Mouse (Mus musculus): ENCODE results near the gene Trim65. TPM values are rescaled to one million over a fixed set of nuclear protein-coding genes. Genes with fewer than 3 reads are reported as not detected.

Trim65 gene
- polyA plus RNA-seq, 1 experiment from 2014 or later = 3.9 TPM

DNA sequence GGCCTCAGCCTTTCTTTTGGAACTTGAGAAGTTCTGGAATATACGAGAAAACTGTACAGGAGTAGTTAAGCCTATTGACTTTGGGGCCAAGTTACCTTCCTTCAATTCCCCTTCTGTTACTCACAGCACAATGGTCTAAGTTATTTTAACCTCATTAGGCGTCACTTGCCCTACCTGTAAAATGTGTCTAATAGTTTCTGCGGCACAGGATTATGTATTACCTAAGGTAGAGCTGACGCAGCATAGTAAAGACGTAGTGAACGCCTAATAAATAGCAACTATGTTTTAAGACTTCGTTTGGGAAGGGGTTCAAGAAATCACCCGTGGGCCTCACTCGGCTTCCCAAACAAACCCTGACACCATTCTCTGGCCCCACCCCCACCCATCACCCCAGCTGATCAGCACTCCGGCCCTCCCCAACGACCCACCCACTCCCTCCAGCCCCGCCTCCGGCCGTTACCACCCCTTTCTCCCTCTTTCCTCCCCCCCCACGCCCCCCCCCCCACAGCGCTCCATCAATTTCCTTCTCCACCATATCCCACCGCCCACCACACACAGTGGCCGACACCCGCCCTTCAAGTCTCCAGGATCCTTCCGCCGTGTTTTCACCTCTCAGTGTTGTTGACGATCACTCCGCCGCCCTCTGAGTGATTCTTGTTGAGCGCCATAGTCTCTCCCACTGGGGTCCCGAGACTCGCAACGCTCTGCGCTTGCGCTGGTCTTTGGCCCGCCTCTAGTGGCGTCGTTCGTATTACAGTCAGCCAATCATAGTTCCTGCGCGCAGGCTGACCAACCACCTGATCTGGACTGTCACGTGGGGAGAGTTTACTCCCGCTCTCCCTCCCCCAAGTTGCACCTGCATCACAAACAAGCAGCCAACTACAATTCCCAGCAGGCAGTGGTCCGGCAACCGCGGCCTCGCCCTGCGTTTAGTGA lies 44.4 kb downstream of the Trim65 start, which contains the start of gene Wbp2:
Wbp2 (minus strand) TSS at position 738 of the 936 bp plus-strand sequence.
- peak; percentile 97 for ATAC-seq
- no peak for TF ChIP-seq EP300 (IDR thresholded peaks at IDR 0.05)
- peak; percentile 48 for TF ChIP-seq CTCF (IDR thresholded peaks at IDR 0.05)
- peaks cover 17% of the 10 kb centered on the region; the same call in 1 of the 2 replicates for H3K36me3 ChIP-seq (ENCODE audit: insufficient read depth, low read length)
- peak; percentile 100 for DNase-seq (ENCODE audit: low spot score)
- peak within 1 kb of the TSS; percentile 88 for H3K27ac ChIP-seq (ENCODE audit: low read length)
- H3K27me3 ChIP-seq (replicated peaks; ENCODE audit: insufficient read depth, low read length) = no peaks in the 10 kb centered on the region
- peak within 1 kb of the TSS; percentile 45 for H3K4me3 ChIP-seq (ENCODE audit: low read depth, low read length)
- peaks cover 10% of the 10 kb centered on the region; the same call in 1 of the 2 replicates for H3K4me1 ChIP-seq (ENCODE audit: insufficient read depth, low read depth, low read length)
- H3K9ac ChIP-seq (replicated peaks; ENCODE audit: low read depth) = peak within 1 kb of the TSS; percentile 34; the same call in 1 of the 2 replicates
- H3K4me2 ChIP-seq (replicated peaks; ENCODE audit: low read depth, low read length) = peak within 1 kb of the TSS; percentile 56
- H3K9me3 ChIP-seq (ENCODE audit: low read length) = no peaks in the 10 kb centered on the region
- 2% methylated on average over 40 of the region's 43 CpGs for WGBS

DNA sequence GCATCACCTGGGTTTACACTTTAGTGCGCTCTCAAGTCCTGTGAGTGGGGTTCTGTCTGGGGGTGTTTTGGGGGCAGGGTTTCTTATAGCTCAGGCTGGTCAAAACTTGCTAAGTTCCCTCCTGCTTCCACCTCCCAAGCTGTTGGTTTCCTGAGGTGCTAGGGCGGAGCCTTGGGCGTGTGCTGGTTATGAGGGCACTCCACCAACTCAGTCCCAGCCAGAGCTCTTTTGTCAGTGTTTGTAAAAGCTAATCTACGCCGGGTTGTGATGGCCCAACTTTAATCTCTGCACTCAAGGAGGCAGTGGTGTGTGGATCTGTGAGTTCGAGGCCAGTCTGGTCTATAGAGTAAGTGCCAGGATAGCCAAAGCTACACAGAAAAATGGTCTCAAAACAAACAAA lies 46.8 kb downstream of the Trim65 start:
- H3K9me3 ChIP-seq (ENCODE audit: low read length) = no peaks in the 10 kb centered on the region
- ATAC-seq (no peak), DNase-seq (ENCODE audit: low spot score) (no peak)
- 61% methylated on average over 6 of the region's 6 CpGs for WGBS
- no peak overlapping the region for H3K27ac ChIP-seq (ENCODE audit: low read length)
- H3K36me3 ChIP-seq (ENCODE audit: insufficient read depth, low read length) = peaks cover 26% of the 10 kb centered on the region; the same call in 1 of the 2 replicates
- peaks cover 10% of the 10 kb centered on the region; the same call in 1 of the 2 replicates for H3K4me1 ChIP-seq (ENCODE audit: insufficient read depth, low read depth, low read length)
- TF ChIP-seq EP300 (IDR thresholded peaks at IDR 0.05) (no peak), CTCF (IDR thresholded peaks at IDR 0.05) (no peak)
- H3K27me3 ChIP-seq (replicated peaks; ENCODE audit: insufficient read depth, low read length) = no peaks in the 10 kb centered on the region
- H3K4me3 ChIP-seq (ENCODE audit: low read depth, low read length) = no peak overlapping the region
- no peak overlapping the region for H3K4me2 ChIP-seq (replicated peaks; ENCODE audit: low read depth, low read length)
- no peak overlapping the region for H3K9ac ChIP-seq (replicated peaks; ENCODE audit: low read depth)

DNA sequence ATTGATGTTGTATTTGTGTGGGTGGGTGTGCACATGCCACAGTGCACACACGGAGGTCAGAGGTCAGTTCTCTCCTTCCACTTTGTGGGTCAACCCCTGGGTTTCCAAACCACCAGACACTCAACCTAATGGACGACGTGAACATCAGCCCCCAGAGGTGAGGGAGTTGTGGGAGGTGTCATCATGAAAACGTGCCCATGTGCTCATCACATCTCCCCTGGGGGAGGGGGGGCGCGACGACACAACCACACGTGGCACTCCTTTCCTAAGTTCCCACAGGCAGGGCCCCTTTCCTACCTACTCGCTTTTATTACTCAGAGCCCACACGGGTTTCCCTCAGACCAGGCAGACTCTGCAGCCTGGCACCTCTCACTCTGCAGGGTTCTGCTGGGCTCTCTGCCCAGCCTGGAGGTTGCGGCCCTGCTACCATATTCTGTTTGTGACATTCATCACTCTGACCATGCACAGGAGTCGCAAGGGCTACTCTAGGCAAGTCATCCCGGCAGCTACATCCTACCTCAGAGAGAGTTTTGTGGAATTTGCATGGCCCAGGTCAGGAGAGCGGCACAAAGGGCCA lies 47.7 kb downstream of the Trim65 start:
- H3K27me3 ChIP-seq (replicated peaks; ENCODE audit: insufficient read depth, low read length) = no peaks in the 10 kb centered on the region
- no peak overlapping the region for H3K27ac ChIP-seq (ENCODE audit: low read length)
- TF ChIP-seq EP300 (IDR thresholded peaks at IDR 0.05) (no peak), CTCF (IDR thresholded peaks at IDR 0.05) (no peak)
- peaks cover 14% of the 10 kb centered on the region; the same call in 1 of the 2 replicates for H3K4me1 ChIP-seq (ENCODE audit: insufficient read depth, low read depth, low read length)
- H3K9me3 ChIP-seq (ENCODE audit: low read length) = no peaks in the 10 kb centered on the region
- DNase-seq (ENCODE audit: low spot score) (no peak), ATAC-seq (no peak)
- WGBS = 86% methylated on average over 14 of the region's 14 CpGs
- H3K36me3 ChIP-seq (ENCODE audit: insufficient read depth, low read length) = peaks cover 30% of the 10 kb centered on the region; the same call in 1 of the 2 replicates
- H3K4me2 ChIP-seq (replicated peaks; ENCODE audit: low read depth, low read length) = no peak overlapping the region
- no peak overlapping the region for H3K4me3 ChIP-seq (ENCODE audit: low read depth, low read length)
- no peak overlapping the region for H3K9ac ChIP-seq (replicated peaks; ENCODE audit: low read depth)

DNA sequence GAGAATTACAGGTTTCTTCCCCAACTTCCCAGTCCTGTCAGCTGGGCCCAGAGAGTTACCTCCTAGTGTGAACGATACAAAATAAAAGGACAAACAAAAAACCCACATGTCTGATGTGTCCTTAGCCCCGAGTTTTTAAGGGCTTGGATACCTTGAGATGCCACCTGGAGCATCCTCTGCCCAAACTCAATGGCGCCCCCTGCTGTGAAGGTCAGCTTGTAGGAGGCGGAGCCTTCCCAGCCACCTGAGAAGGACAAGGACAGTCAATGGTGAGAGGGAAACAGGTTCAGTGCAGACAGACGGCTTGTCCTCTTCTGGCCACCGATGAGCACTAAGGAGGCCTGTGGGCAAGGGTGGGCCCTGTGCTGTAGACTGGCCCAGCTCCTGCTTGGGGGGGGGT lies 49.8 kb downstream of the Trim65 start:
- Histone ChIP-seq H3K9ac (replicated peaks; ENCODE audit: low read depth) (no peak overlapping the region), H3K4me3 (ENCODE audit: low read depth, low read length) (no peak overlapping the region), H3K27me3 (replicated peaks; ENCODE audit: insufficient read depth, low read length) (no peaks in the 10 kb centered on the region), H3K27ac (ENCODE audit: low read length) (no peak overlapping the region), H3K9me3 (ENCODE audit: low read length) (no peaks in the 10 kb centered on the region), H3K4me2 (replicated peaks; ENCODE audit: low read depth, low read length) (no peak overlapping the region), H3K36me3 (ENCODE audit: insufficient read depth, low read length) (peaks cover 30% of the 10 kb centered on the region; the same call in 1 of the 2 replicates), H3K4me1 (ENCODE audit: insufficient read depth, low read depth, low read length) (peaks cover 12% of the 10 kb centered on the region; the same call in 1 of the 2 replicates)
- 65% methylated on average over 6 of the region's 6 CpGs for WGBS
- TF ChIP-seq CTCF (IDR thresholded peaks at IDR 0.05) (peak; percentile 74), EP300 (IDR thresholded peaks at IDR 0.05) (no peak)
- DNase-seq (ENCODE audit: low spot score) (peak; percentile 66), ATAC-seq (no peak)

DNA sequence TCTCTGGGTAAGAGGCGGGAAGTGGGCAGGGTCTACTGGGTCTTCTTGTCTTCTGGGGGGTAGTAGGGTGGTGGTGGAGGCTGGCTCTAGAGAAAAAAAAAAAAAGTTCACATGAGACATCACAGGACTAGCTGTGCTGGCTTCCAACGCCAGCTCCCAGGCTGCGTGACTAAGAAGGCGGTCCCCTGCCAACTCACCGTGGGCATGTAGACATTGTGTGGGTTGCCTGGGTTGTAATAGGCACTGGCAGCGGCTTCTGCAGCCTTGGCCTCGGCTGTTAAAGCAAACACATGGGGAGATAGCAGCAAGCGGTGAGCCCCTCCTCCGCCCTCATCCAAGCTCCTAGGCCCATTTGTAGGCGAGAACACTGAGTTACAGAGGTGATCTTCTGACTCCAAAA lies 51.4 kb downstream of the Trim65 start:
- Histone ChIP-seq H3K4me2 (replicated peaks; ENCODE audit: low read depth, low read length) (no peak overlapping the region), H3K4me1 (ENCODE audit: insufficient read depth, low read depth, low read length) (peaks cover 4% of the 10 kb centered on the region; the same call in 1 of the 2 replicates), H3K4me3 (ENCODE audit: low read depth, low read length) (no peak overlapping the region), H3K9ac (replicated peaks; ENCODE audit: low read depth) (no peak overlapping the region), H3K36me3 (ENCODE audit: insufficient read depth, low read length) (peaks cover 30% of the 10 kb centered on the region; the same call in 1 of the 2 replicates), H3K27me3 (replicated peaks; ENCODE audit: insufficient read depth, low read length) (no peaks in the 10 kb centered on the region), H3K9me3 (ENCODE audit: low read length) (no peaks in the 10 kb centered on the region), H3K27ac (ENCODE audit: low read length) (no peak overlapping the region)
- ATAC-seq = no peak
- no peak for TF ChIP-seq CTCF (IDR thresholded peaks at IDR 0.05)
- TF ChIP-seq EP300 (IDR thresholded peaks at IDR 0.05) = no peak
- no peak for DNase-seq (ENCODE audit: low spot score)
- 67% methylated on average over 10 of the region's 10 CpGs for WGBS
